Mouse (Mus musculus) olfactory bulb, adult 2 months (tissue): ENCODE measurements around the gene Pcgf2. TPM values are rescaled to one million over a fixed set of nuclear protein-coding genes. Genes with fewer than 3 reads are reported as not detected.

Experiments used
- H3K27ac ChIP-seq: fragments of 200-500 bp; 2 replicates; pipeline ENCODE4 v1.5.1; 2012; ENCODE audit warnings: low read depth, low read length; ENCODE audit not compliant: insufficient read depth
- H3K4me1 ChIP-seq: fragments of 200-500 bp; 2 replicates; pipeline ENCODE4 v1.6.1; 2012; ENCODE audit warnings: low read length; ENCODE audit not compliant: control insufficient read depth, insufficient read depth
- H3K4me3 ChIP-seq: fragments of 200-500 bp; 2 replicates; pipeline ENCODE4 v1.5.1; 2012; ENCODE audit warnings: mild to moderate bottlenecking, low read depth, low read length, moderate library complexity; ENCODE audit not compliant: insufficient read depth
- CTCF ChIP-seq: fragments of 200-500 bp; IDR thresholded peaks from 2 replicates; pipeline ENCODE4 v1.5.1; 2012; ENCODE audit warnings: low read depth, mild to moderate bottlenecking, low read length, moderate library complexity; ENCODE audit not compliant: insufficient read depth
- POLR2A ChIP-seq: fragments of 200-500 bp; IDR thresholded peaks from 2 replicates; pipeline ENCODE4 v1.6.1; 2012; ENCODE audit warnings: mild to moderate bottlenecking, low read depth, low read length, moderate library complexity; ENCODE audit not compliant: insufficient read depth
- WGBS: fragments of 180-500 bp; shearing (Covaris S2); methylation state at CpG from one replicate; pipeline ENCODE4 v1.1.7; 2018; 5-methylcytosine and 5-hydroxymethylcytosine counted together
- polyA plus RNA-seq: library from polyadenylated mRNA; stranded (reverse); fragments of >200 nt; gene quantifications from 2 replicates; pipeline ENCODE4 v1.2.4, GENCODE M21; 2012; ENCODE audit warnings: low replicate concordance; ENCODE audit not compliant: missing spikeins, insufficient read depth, insufficient read length

Pcgf2 gene
- polyA plus RNA-seq, result not detected in 2 replicates

GRCm38 (mm10) chr11:97700003-97700745 lies at the start of gene Pcgf2:
Gene Pcgf2, minus strand, starts transcription at chr11:97700497.
- H3K27ac ChIP-seq, result peak within 1 kb of the TSS; percentile 95
- WGBS, result under 1% methylated on average over 85 of the region's 85 CpGs
- TF ChIP-seq CTCF (no peak), POLR2A (0 out of 2 replicates have a peak, but pooled peaks have one; percentile 32)
- H3K4me3 ChIP-seq, result peak within 1 kb of the TSS; percentile 63
- H3K4me1 ChIP-seq, result peaks cover 47% of the 10 kb centered on the region

GRCm38 (mm10) chr11:97748496-97748895 lies 48.2 kb upstream of the Pcgf2 start:
- H3K4me3 ChIP-seq, result no peak overlapping the region
- peaks cover 7% of the 10 kb centered on the region for H3K4me1 ChIP-seq
- TF ChIP-seq CTCF, result no peak
- TF ChIP-seq POLR2A, result no peak
- 87% methylated on average over 5 of the region's 5 CpGs for WGBS
- no peak overlapping the region for H3K27ac ChIP-seq

GRCm38 (mm10) chr11:97747773-97748172 lies 47.5 kb upstream of the Pcgf2 start:
- H3K4me1 ChIP-seq, result peaks cover 12% of the 10 kb centered on the region
- no peak overlapping the region for H3K27ac ChIP-seq
- 88% methylated on average over 8 of the region's 8 CpGs for WGBS
- TF ChIP-seq CTCF, result no peak
- TF ChIP-seq POLR2A, result no peak
- H3K4me3 ChIP-seq, result no peak overlapping the region

GRCm38 (mm10) chr11:97745331-97745721 lies 45.0 kb upstream of the Pcgf2 start:
- Histone ChIP-seq H3K4me3 (peak overlapping the region; percentile 82), H3K4me1 (peaks cover 20% of the 10 kb centered on the region), H3K27ac (no peak overlapping the region)
- 3% methylated on average over 13 of the region's 13 CpGs for WGBS
- no peak for TF ChIP-seq POLR2A
- TF ChIP-seq CTCF, result no peak

DNA sequence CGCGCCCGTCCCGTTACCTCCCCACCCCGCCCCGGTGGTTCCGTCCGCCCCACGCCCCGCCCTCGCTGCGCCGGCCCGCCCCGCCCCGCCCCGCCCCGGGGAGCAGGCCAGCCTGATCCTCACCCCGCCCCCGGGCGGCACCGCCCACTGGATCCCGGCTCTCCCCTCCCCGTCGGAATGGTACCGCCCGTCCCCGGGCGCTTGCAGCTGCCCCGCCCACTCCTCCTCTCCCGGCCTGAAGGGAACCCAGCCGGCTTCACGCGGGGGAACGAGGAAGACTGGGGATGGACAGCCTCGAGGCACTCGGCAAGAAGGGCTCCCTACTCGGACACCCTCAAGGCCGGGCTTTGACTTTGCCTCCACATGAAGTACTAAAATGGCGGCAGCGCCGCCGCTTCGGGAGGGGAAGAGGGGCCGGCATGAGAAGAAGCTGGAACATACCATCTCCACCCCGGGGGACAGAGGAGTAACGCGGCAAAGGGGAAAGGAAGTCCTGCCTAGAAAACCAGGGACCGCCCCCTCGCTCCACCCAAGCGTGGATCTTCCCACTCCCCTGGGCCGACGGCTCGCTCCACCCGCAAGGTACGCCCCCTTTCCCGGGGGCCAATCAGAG lies 44.5 kb upstream of the Pcgf2 start:
- WGBS, result under 1% methylated on average over 57 of the region's 57 CpGs
- H3K4me1 ChIP-seq, result peaks cover 25% of the 10 kb centered on the region
- H3K27ac ChIP-seq, result peak overlapping the region; percentile 99
- TF ChIP-seq CTCF, result no peak
- peak; percentile 33; the same call in 1 of the 2 replicates for TF ChIP-seq POLR2A
- peak overlapping the region; percentile 89 for H3K4me3 ChIP-seq

GRCm38 (mm10) chr11:97744063-97744717 lies 43.9 kb upstream of the Pcgf2 start, which contains the start of gene Pip4k2b:
Gene Pip4k2b, minus strand, starts transcription at chr11:97744704.
- Histone ChIP-seq H3K27ac (peak within 1 kb of the TSS; percentile 99), H3K4me3 (peak within 1 kb of the TSS; percentile 89), H3K4me1 (peaks cover 25% of the 10 kb centered on the region)
- no peak for TF ChIP-seq CTCF
- TF ChIP-seq POLR2A, result 0 out of 2 replicates have a peak, but pooled peaks have one; percentile 34
- WGBS, result under 1% methylated on average over 62 of the region's 63 CpGs

DNA sequence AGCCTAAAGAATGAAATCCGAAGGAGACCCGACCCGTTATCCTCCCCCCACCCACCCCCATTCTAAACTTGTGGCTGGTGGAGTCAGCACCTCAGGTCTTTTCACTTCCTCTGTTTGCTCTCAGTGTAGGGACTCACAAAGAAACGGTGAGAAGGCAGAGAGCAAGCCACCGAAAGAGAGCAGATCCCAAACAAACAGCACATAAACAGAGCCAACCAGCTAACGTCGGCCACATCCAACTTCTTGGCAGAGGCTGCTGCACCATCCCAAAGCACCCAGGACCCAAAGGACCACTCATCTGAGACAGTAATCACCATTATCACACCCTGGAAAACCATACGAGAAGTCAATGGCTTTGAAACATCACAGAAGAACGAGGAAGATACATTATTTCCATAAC lies 43.1 kb upstream of the Pcgf2 start:
- Histone ChIP-seq H3K27ac (peak overlapping the region; percentile 18; the same call in 1 of the 2 replicates), H3K4me3 (peak overlapping the region; percentile 89), H3K4me1 (peaks cover 25% of the 10 kb centered on the region)
- TF ChIP-seq POLR2A, result no peak
- no peak for TF ChIP-seq CTCF
- 7% methylated on average over 9 of the region's 9 CpGs for WGBS

DNA sequence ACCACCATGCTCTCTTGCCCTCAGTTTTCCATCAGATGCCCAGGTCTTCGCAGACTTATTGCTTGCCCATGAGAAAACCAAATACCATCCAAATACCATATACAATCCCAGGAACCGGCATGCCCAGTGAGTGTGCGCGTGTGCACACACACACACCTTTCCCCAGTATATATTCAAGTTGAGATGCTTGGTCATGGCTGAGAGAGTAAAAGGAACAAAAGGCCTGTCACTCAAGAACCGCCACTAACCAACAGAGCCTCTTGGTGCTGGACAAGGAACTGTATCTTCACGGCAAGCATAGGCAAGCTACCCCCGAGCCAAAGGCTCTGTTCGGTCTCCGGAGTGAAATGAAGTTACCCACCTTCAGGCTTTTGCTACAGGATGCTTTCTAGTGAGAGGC lies 42.3 kb upstream of the Pcgf2 start:
- no peak for TF ChIP-seq CTCF
- no peak for TF ChIP-seq POLR2A
- Histone ChIP-seq H3K27ac (no peak overlapping the region), H3K4me3 (peak overlapping the region; percentile 19; the same call in 1 of the 2 replicates), H3K4me1 (peaks cover 28% of the 10 kb centered on the region)
- 66% methylated on average over 9 of the region's 9 CpGs for WGBS

DNA sequence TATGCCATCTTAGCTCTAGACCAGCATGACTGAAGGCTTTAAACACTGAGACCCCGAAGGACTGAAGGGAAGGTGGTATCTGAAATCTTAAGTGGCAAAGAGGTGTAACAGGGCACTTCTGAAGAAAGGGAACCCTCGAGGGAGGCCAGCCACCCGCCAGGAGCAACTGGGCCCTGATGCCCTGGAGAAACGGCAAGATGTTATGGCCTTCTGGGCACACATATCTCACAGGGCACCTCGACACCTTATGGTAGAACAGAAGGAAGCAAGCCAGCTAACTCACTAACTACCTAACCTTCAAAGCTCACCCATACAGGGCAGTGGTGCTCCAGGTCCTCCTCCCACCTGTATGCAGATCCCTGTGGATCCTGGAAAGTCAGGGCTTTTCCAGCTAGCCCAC lies 41.9 kb upstream of the Pcgf2 start:
- no peak for TF ChIP-seq POLR2A
- TF ChIP-seq CTCF, result no peak
- Histone ChIP-seq H3K4me1 (peaks cover 28% of the 10 kb centered on the region), H3K27ac (no peak overlapping the region), H3K4me3 (no peak overlapping the region)
- 91% methylated on average over 5 of the region's 5 CpGs for WGBS
